Mouse (Mus musculus) brown adipose tissue, adult 24 weeks (tissue): ENCODE measurements around the gene Plcb2. TPM values are rescaled to one million over a fixed set of nuclear protein-coding genes. Genes with fewer than 3 reads are reported as not detected.

ENCODE experiments used
- H3K27ac ChIP-seq: fragments of 200-500 bp; replicated peaks from 2 replicates; pipeline ENCODE4 v1.5.1; 2012; ENCODE audit warnings: low read depth, mild to moderate bottlenecking, low read length
- H3K4me1 ChIP-seq: fragments of 200-500 bp; 2 replicates; pipeline ENCODE4 v1.6.1; 2012; ENCODE audit warnings: low read length, mixed read lengths; ENCODE audit not compliant: control insufficient read depth, insufficient read depth, insufficient read length
- H3K4me3 ChIP-seq: fragments of 200-500 bp; 2 replicates; pipeline ENCODE4 v1.5.1; 2012; ENCODE audit warnings: low read depth, mild to moderate bottlenecking, low read length, moderate library complexity; ENCODE audit not compliant: insufficient read depth
- polyA plus RNA-seq: library from polyadenylated mRNA; stranded (reverse); fragments of >200 nt; gene quantifications from 2 replicates; pipeline ENCODE4 v1.2.4, GENCODE M21; 2012; ENCODE audit not compliant: missing spikeins, insufficient read depth, insufficient read length

Gene Plcb2
- polyA plus RNA-seq, 1 experiment: 0.71 TPM

- no peaks in the 10 kb centered on the region for H3K4me1 ChIP-seq
- no peak overlapping the region for H3K4me3 ChIP-seq
- H3K27ac ChIP-seq: no peak overlapping the region
Measured at GRCm38 (mm10) chr2:118669785-118670184, 58.5 kb downstream of the Plcb2 start.

GRCm38 (mm10) chr2:118669245-118669644 lies 59.0 kb downstream of the Plcb2 start:
- H3K4me1 ChIP-seq: no peaks in the 10 kb centered on the region
- no peak overlapping the region for H3K27ac ChIP-seq
- no peak overlapping the region for H3K4me3 ChIP-seq

GRCm38 (mm10) chr2:118667181-118667580 lies 61.1 kb downstream of the Plcb2 start:
- H3K4me3 ChIP-seq: no peak overlapping the region
- H3K4me1 ChIP-seq: no peaks in the 10 kb centered on the region; the same call in 1 of the 2 replicates
- H3K27ac ChIP-seq: no peak overlapping the region

DNA sequence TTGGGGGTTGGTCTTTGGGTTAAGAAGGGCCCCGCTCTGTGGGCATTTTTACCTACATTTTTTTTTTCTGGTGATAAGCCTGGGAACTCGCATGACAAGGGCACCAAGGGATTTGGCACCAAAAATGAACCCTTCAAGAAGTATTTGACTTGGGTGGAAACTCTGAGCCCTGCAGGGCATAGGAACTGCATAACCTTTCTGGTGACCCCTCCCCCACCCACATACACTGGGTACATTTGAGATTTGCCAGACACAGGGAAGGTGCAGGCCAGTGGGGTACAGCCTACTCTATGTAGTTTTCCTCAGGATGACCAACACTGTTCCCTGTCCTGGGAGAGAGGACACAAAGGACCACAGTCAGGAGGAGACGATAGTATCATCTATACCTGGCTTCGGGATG lies 62.6 kb downstream of the Plcb2 start:
- Histone ChIP-seq H3K4me1 (no peaks in the 10 kb centered on the region; the same call in 1 of the 2 replicates), H3K4me3 (no peak overlapping the region), H3K27ac (no peak overlapping the region)

- Histone ChIP-seq H3K4me1 (no peaks in the 10 kb centered on the region; the same call in 1 of the 2 replicates), H3K4me3 (no peak overlapping the region), H3K27ac (no peak overlapping the region)
Measured at GRCm38 (mm10) chr2:118664975-118665516, 63.2 kb downstream of the Plcb2 start.

DNA sequence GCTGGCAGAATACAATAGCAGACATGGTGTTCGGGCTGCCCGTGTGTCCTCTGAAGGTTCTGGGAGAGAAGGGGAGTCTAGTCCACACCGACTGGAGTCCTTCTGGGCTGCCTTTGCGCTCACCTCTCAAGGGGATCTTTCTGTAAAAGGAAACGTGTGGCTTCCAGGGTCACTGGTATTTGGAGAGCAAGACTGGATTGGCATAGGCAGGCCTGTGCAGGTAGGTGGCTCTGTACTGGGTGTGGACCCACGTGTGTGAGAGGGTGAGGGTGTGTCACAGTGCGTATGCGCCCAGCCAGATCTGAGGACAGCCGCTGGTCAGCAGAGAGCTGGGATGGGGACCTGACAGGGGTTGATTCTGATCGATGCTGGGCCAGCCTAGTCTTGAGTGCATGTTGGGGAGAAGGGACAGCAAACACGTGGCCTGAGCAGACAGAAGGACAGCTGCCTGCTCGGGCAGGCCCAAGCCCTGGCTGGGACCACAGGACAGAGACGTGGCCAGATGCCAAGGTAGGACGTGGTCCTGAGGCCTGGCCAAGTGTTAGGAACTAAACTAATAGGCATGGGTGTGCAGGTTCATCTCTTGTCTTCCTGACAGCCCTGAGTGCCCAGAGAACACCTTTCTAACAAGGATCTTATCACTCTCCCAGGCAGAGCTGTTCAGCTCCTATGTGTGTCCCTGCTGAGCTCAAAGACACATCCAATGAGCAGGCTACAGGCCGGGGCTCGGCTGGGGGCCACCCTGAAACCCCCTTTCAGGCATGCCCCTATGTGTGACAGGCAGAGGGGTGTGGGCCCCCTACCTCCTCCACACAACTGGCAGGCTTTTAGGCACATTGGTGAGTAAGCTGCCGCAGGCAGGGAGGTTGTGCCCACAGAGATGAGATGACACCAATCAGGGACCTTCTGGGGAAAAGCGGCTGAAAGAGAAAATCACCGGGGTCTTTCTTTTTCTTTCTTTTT lies 64.2 kb downstream of the Plcb2 start:
- peak overlapping the region; percentile 47 for H3K4me3 ChIP-seq
- no peak overlapping the region for H3K27ac ChIP-seq
- peaks cover 4% of the 10 kb centered on the region; the same call in 1 of the 2 replicates for H3K4me1 ChIP-seq

- peaks cover 4% of the 10 kb centered on the region; the same call in 1 of the 2 replicates for H3K4me1 ChIP-seq
Measured at GRCm38 (mm10) chr2:118662902-118663803, 65.1 kb downstream of the Plcb2 start, which contains the start of gene Pak6. TSS of gene Pak6 (plus strand) at chr2:118663303.

DNA sequence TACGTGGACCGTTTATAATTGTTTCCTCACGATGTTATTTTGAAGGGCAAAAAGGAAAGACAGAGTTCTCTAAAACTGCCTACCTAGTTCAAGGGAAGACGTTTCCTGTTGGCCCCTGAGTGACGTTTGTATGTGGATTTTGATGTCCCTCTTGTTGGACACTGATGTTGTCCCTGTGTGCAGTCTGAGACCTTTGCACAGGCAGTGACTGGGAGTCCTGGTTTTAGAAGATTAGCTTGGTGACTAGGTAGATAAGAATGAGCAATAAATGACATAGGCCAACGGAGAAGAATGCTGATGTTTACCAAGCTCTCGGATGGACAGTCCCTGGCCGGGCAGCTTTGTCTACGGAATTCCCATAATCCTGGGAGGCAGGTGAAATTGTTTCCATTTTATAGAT lies 66.3 kb downstream of the Plcb2 start:
- Histone ChIP-seq H3K27ac (no peak overlapping the region), H3K4me1 (peaks cover 4% of the 10 kb centered on the region; the same call in 1 of the 2 replicates), H3K4me3 (no peak overlapping the region)

More at GRCm38 (mm10) chr2:118662902-118663803, 65.1 kb downstream of the Plcb2 start, which contains the start of gene Pak6:
- Histone ChIP-seq H3K27ac (no peak within 1 kb of the TSS), H3K4me3 (peak within 1 kb of the TSS; percentile 47)

DNA sequence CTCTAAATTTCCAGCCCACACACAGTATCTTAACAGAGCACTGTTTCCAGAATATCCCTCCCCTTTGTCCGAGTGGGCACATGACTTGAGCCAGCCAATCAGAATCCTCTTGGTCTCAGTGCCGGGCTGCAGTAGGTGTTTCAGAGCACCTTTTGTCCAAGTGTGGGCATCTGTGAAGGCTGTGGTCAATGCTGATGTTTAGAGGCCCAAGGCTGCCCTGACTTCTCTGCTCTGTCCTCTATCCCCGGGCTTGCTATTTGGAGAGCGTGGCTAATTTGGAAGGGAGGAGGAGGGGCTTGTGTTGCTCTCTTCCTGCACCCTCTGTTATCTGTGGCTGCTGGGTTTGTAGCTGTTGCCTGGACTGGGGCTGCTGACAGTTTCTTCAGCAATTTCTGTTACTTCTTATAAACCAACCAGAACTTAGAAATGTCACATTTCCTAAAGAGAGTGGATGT lies 68.2 kb downstream of the Plcb2 start:
- Histone ChIP-seq H3K4me3 (peak overlapping the region; percentile 53), H3K4me1 (peaks cover 4% of the 10 kb centered on the region; the same call in 1 of the 2 replicates), H3K27ac (no peak overlapping the region)

GRCm38 (mm10) chr2:118659493-118659892 lies 68.7 kb downstream of the Plcb2 start:
- Histone ChIP-seq H3K27ac (no peak overlapping the region), H3K4me1 (peaks cover 4% of the 10 kb centered on the region; the same call in 1 of the 2 replicates), H3K4me3 (no peak overlapping the region)

DNA sequence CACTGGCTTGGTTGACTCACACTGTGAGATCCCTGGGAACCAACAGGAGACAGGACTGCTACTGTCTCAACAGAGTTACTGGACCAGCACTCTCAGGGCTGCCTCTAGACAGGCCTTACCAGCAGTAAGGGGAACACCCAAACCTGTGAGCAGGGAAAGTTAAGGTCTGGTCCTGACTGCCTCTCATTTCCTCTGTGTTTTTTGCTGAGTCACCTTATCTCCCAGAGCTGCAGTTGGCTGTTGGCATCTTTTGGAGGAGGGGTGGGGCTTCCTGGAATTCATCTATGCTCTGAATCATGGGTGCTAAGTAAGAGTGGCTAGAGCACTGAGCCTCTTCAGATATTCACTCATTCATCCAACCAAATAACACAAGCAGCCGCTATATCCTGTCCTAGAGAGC lies 69.2 kb downstream of the Plcb2 start:
- H3K27ac ChIP-seq: no peak overlapping the region
- peaks cover 4% of the 10 kb centered on the region; the same call in 1 of the 2 replicates for H3K4me1 ChIP-seq
- no peak overlapping the region for H3K4me3 ChIP-seq

DNA sequence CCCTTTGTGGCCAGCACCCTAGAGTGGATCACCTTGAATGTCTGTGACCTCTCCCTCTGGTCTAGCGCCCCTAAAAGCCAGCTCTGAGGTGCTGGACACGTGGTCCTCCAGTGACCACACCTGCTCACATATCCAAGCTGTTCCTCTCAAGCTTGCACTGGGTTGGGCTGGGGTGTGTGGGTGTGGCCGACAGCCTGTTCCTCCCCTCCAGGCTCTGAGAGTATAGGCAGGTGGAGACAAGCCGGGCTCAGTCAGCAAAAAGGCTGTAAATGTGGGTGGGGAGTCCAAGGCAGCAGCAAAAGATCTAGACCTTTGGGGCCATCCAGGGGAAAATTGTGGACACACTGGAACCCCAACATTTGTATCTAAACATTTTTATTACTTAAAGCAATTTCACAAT lies 69.8 kb downstream of the Plcb2 start:
- no peak overlapping the region for H3K4me3 ChIP-seq
- peaks cover 4% of the 10 kb centered on the region; the same call in 1 of the 2 replicates for H3K4me1 ChIP-seq
- H3K27ac ChIP-seq: no peak overlapping the region
